Mouse (Mus musculus) macrophage (primary cell): ENCODE measurements at regions not wholly inside any gene's neighbourhood (a gene's known extent, or its start where the extent isn't known, plus 50 kb on each side); places are given as distances from the start of the nearest gene placed in this dataset.

Experiments used
- H3K27ac ChIP-seq: fragments of 350-480 bp; formaldehyde crosslinking; 2 replicates; pipeline ENCODE4 v1.9.0; 2021
- H3K36me3 ChIP-seq: fragments of 350-480 bp; formaldehyde crosslinking; 2 replicates; pipeline ENCODE4 v1.9.0; 2021; ENCODE audit errors: inconsistent target
- H3K4me3 ChIP-seq: fragments of 350-480 bp; formaldehyde crosslinking; 2 replicates; pipeline ENCODE4 v1.9.0; 2021; ENCODE audit errors: inconsistent target
- H3K79me2 ChIP-seq: fragments of 350-480 bp; formaldehyde crosslinking; 2 replicates; pipeline ENCODE4 v1.9.0; 2021; ENCODE audit errors: inconsistent target
- WGBS: methylation state at CpG from one replicate; pipeline ENCODE4 v1.1.7; 2026; ENCODE audit warnings: inconsistent platforms; ENCODE audit not compliant: missing documents; 5-methylcytosine and 5-hydroxymethylcytosine counted together

- 96% methylated on average over 9 of the region's 9 CpGs for WGBS
- Histone ChIP-seq H3K4me3 (no peak overlapping the region), H3K79me2 (no peaks in the 10 kb centered on the region), H3K27ac (no peak overlapping the region), H3K36me3 (no peaks in the 10 kb centered on the region)
Observed at GRCm38 (mm10) chr2:61250068-61250800, 287.2 kb upstream of the Rbms1 start.

- no peak overlapping the region for H3K27ac ChIP-seq
- WGBS, result 52% methylated on average over 4 of the region's 4 CpGs
- no peak overlapping the region for H3K4me3 ChIP-seq
- H3K79me2 ChIP-seq, result no peaks in the 10 kb centered on the region
- H3K36me3 ChIP-seq, result no peaks in the 10 kb centered on the region
Observed at GRCm38 (mm10) chr2:61247956-61248355, 285.0 kb upstream of the Rbms1 start.

- Histone ChIP-seq H3K36me3 (no peaks in the 10 kb centered on the region), H3K4me3 (no peak overlapping the region), H3K27ac (no peak overlapping the region), H3K79me2 (no peaks in the 10 kb centered on the region)
- 96% methylated on average over 2 of the region's 2 CpGs for WGBS
Observed at GRCm38 (mm10) chr2:61247336-61247735, 284.3 kb upstream of the Rbms1 start.

- 30% methylated on average over 3 of the region's 3 CpGs for WGBS
- H3K27ac ChIP-seq, result no peak overlapping the region
- H3K79me2 ChIP-seq, result no peaks in the 10 kb centered on the region
- H3K4me3 ChIP-seq, result no peak overlapping the region
- no peaks in the 10 kb centered on the region for H3K36me3 ChIP-seq
Observed at GRCm38 (mm10) chr2:61246691-61247258, 283.8 kb upstream of the Rbms1 start.

GRCm38 (mm10) chr2:61245526-61245925, 282.5 kb upstream of the Rbms1 start:
- H3K79me2 ChIP-seq, result no peaks in the 10 kb centered on the region
- no peak overlapping the region for H3K4me3 ChIP-seq
- H3K27ac ChIP-seq, result no peak overlapping the region
- WGBS, result 96% methylated on average over 7 of the region's 7 CpGs
- H3K36me3 ChIP-seq, result no peaks in the 10 kb centered on the region

- no peaks in the 10 kb centered on the region for H3K79me2 ChIP-seq
- no peaks in the 10 kb centered on the region for H3K36me3 ChIP-seq
- H3K27ac ChIP-seq, result no peak overlapping the region
- H3K4me3 ChIP-seq, result no peak overlapping the region
- WGBS, result 93% methylated on average over 3 of the region's 3 CpGs
Observed at GRCm38 (mm10) chr2:61221676-61222075, 258.7 kb upstream of the Rbms1 start.

GRCm38 (mm10) chr2:61221157-61221556, 258.2 kb upstream of the Rbms1 start:
- Histone ChIP-seq H3K79me2 (no peaks in the 10 kb centered on the region), H3K27ac (no peak overlapping the region), H3K4me3 (no peak overlapping the region), H3K36me3 (no peaks in the 10 kb centered on the region)
- WGBS, result 91% methylated on average over 2 of the region's 2 CpGs

GRCm38 (mm10) chr2:61213951-61214350, 251.0 kb upstream of the Rbms1 start:
- no peaks in the 10 kb centered on the region for H3K79me2 ChIP-seq
- no peak overlapping the region for H3K4me3 ChIP-seq
- 94% methylated on average over 1 of the region's 1 CpGs for WGBS
- no peaks in the 10 kb centered on the region for H3K36me3 ChIP-seq
- no peak overlapping the region for H3K27ac ChIP-seq

- Histone ChIP-seq H3K79me2 (no peaks in the 10 kb centered on the region), H3K27ac (no peak overlapping the region), H3K4me3 (no peak overlapping the region), H3K36me3 (no peaks in the 10 kb centered on the region)
Observed at GRCm38 (mm10) chr2:61201387-61201786, 238.4 kb upstream of the Rbms1 start.

- H3K27ac ChIP-seq, result no peak overlapping the region
- no peaks in the 10 kb centered on the region for H3K36me3 ChIP-seq
- H3K79me2 ChIP-seq, result no peaks in the 10 kb centered on the region
- H3K4me3 ChIP-seq, result no peak overlapping the region
- WGBS, result 92% methylated on average over 2 of the region's 2 CpGs
Observed at GRCm38 (mm10) chr2:61193976-61194375, 231.0 kb upstream of the Rbms1 start.

GRCm38 (mm10) chr2:61182424-61182979, 219.5 kb upstream of the Rbms1 start:
- no peak overlapping the region for H3K4me3 ChIP-seq
- no peak overlapping the region for H3K27ac ChIP-seq
- H3K36me3 ChIP-seq, result no peaks in the 10 kb centered on the region
- 90% methylated on average over 8 of the region's 8 CpGs for WGBS
- no peaks in the 10 kb centered on the region for H3K79me2 ChIP-seq

- Histone ChIP-seq H3K27ac (no peak overlapping the region), H3K36me3 (no peaks in the 10 kb centered on the region), H3K4me3 (no peak overlapping the region), H3K79me2 (no peaks in the 10 kb centered on the region)
- WGBS, result 68% methylated on average over 2 of the region's 2 CpGs
Observed at GRCm38 (mm10) chr2:61177801-61178200, 214.8 kb upstream of the Rbms1 start.

- H3K79me2 ChIP-seq, result no peaks in the 10 kb centered on the region
- H3K36me3 ChIP-seq, result no peaks in the 10 kb centered on the region
- 84% methylated on average over 2 of the region's 2 CpGs for WGBS
- H3K27ac ChIP-seq, result no peak overlapping the region
- H3K4me3 ChIP-seq, result no peak overlapping the region
Observed at GRCm38 (mm10) chr2:61176807-61177206, 213.8 kb upstream of the Rbms1 start.

GRCm38 (mm10) chr2:61173581-61173980, 210.6 kb upstream of the Rbms1 start:
- no peak overlapping the region for H3K27ac ChIP-seq
- no peaks in the 10 kb centered on the region for H3K79me2 ChIP-seq
- WGBS, result 93% methylated on average over 2 of the region's 2 CpGs
- no peak overlapping the region for H3K4me3 ChIP-seq
- H3K36me3 ChIP-seq, result no peaks in the 10 kb centered on the region

GRCm38 (mm10) chr2:61161336-61161735, 198.3 kb upstream of the Rbms1 start:
- H3K79me2 ChIP-seq, result no peaks in the 10 kb centered on the region
- 94% methylated on average over 1 of the region's 1 CpGs for WGBS
- H3K4me3 ChIP-seq, result no peak overlapping the region

More at GRCm38 (mm10) chr2:61161336-61161735, 198.3 kb upstream of the Rbms1 start:
- Histone ChIP-seq H3K36me3 (no peaks in the 10 kb centered on the region), H3K27ac (no peak overlapping the region)
